18 mouse cellular contexts compared by ENCODE assay signal in genomic region chr13:92760519-92760918, GRCm38 (mm10). TPM values are rescaled to one million over a fixed set of nuclear protein-coding genes. Genes with fewer than 3 reads are reported as not detected.
DNase-seq lines count a peak whose midpoint lies in the region.
"Had no signal": no experiment of that assay in that cellular context is flagged by ENCODE, and none has a peak within 500 bp of the region (broad histone marks: within the 10 kb centered on the region; RNA-seq: fewer than 3 reads in every experiment).

No protein-coding gene starts in this region.

- peak; percentile 52 for DNase-seq in layer of hippocampus, adult 11-12 months (ENCODE audit: low spot score)
- no peak for DNase-seq in layer of hippocampus, adult 9-10 months (ENCODE audit: low spot score)
- peak; percentile 48 to 63 for DNase-seq in right cerebral cortex, adult 2 months (ENCODE audit: low spot score in 2 of 2)
- DNase-seq in right cerebral cortex, postnatal 14 days = no peak
- DNase-seq in left cerebral cortex, postnatal 36 days (ENCODE audit: low spot score in 2 of 2) = peak; percentile 49 to 63
- DNase-seq in cerebellum, adult 18-20 months = no peak
- no peak for DNase-seq in lung, postnatal 25 days (ENCODE audit: low spot score)
- DNase-seq: adrenal gland, postnatal 36 days; B cell, adult 2 months; cerebellum, adult 11 months; cerebellum, postnatal 10 days; gastrocnemius, postnatal 25 days; heart, adult 2 months; kidney, adult 11 months; kidney, postnatal 4 days; thymus, postnatal 14 days had no signal

- intact Hi-C loops in left cerebral cortex, postnatal 36 days (cut with DNase I) = no loop called here

RNA-seq across cellular contexts. Expression of gene Thbs4, which starts 34.1 kb away (rescaled TPM):
- total RNA-seq in left cerebral cortex, postnatal 36 days (2021) = 10 to 100 TPM in 1 of 2 experiments, 1 to 10 TPM in 1; 6.3 to 12.0 TPM
- total RNA-seq: CH12.LX, G1E had no signal

Comparison
In these comparisons a context has a peak if more than half of its experiments do, and no peak if none do; other contexts are left out.
1. DNase-seq: peak in layer of hippocampus, adult 11-12 months (single experiment), right cerebral cortex, adult 2 months (2 of 2) and left cerebral cortex, postnatal 36 days (2 of 2); none in layer of hippocampus, adult 9-10 months (single experiment), right cerebral cortex, postnatal 14 days (single experiment), cerebellum, adult 18-20 months (0 of 2) and lung, postnatal 25 days (single experiment).